Mouse (Mus musculus) heart, embryonic 12.5 days (tissue): Measurements from ENCODE around the gene Ms4a5. TPM values are rescaled to one million over a fixed set of nuclear protein-coding genes. Genes with fewer than 3 reads are reported as not detected.

Experiments used
- polyA plus RNA-seq: library from polyadenylated mRNA; unstranded; fragments of >200 nt; fragmentation: Nextera tagmentation; extraction: Ambion mirVana; gene quantifications from 2 replicates; pipeline ENCODE4 v1.2.1, GENCODE M21; 2016

Gene Ms4a5
- polyA plus RNA-seq, 1 experiment from 2014 or later = not detected

Other genes starting within 250 kb of the Ms4a5 start
- gene Ms4a8a, start 202.8 kb downstream of the Ms4a5 start, polyA plus RNA-seq = not detected in 2 replicates
- not detected in 2 replicates for gene 1700017D01Rik, start 153.0 kb downstream of the Ms4a5 start, polyA plus RNA-seq
- gene 1700025F22Rik, start 118.6 kb downstream of the Ms4a5 start, polyA plus RNA-seq = not detected in 2 replicates
- not detected in 2 replicates for gene Ms4a13, start 87.1 kb downstream of the Ms4a5 start, polyA plus RNA-seq
- gene Ms4a12, start 51.4 kb downstream of the Ms4a5 start, polyA plus RNA-seq = not detected in 2 replicates
- not detected in 2 replicates for gene Ms4a1, start 17.6 kb downstream of the Ms4a5 start, polyA plus RNA-seq
- not detected in 2 replicates for gene Ms4a14, start 30.6 kb upstream of the Ms4a5 start, polyA plus RNA-seq
- 0.27 and 1.0 TPM in 2 replicates for gene Ms4a7, start 52.3 kb upstream of the Ms4a5 start, polyA plus RNA-seq
- 0.55 and 1.1 TPM in 2 replicates for gene Ms4a4a, start 91.7 kb upstream of the Ms4a5 start, polyA plus RNA-seq
- not detected in 2 replicates for gene Ms4a4c, start 120.9 kb upstream of the Ms4a5 start, polyA plus RNA-seq
- gene Ms4a4b, start 159.7 kb upstream of the Ms4a5 start, polyA plus RNA-seq = not detected in 2 replicates
- 1.5 and 1.9 TPM in 2 replicates for gene Ms4a6c, start 185.5 kb upstream of the Ms4a5 start, polyA plus RNA-seq
- gene Gm8369, start 202.1 kb upstream of the Ms4a5 start, polyA plus RNA-seq = not detected in 2 replicates
- 1.4 and 1.5 TPM in 2 replicates for gene Ms4a6b, start 232.6 kb upstream of the Ms4a5 start, polyA plus RNA-seq